Mouse (Mus musculus): Measurements from ENCODE around the gene Cers3. TPM values are rescaled to one million over a fixed set of nuclear protein-coding genes. Genes with fewer than 3 reads are reported as not detected.

Gene Cers3
- total RNA-seq (2017), result 0.25 TPM in 1 of 2 replicates, not detected in the other

DNA sequence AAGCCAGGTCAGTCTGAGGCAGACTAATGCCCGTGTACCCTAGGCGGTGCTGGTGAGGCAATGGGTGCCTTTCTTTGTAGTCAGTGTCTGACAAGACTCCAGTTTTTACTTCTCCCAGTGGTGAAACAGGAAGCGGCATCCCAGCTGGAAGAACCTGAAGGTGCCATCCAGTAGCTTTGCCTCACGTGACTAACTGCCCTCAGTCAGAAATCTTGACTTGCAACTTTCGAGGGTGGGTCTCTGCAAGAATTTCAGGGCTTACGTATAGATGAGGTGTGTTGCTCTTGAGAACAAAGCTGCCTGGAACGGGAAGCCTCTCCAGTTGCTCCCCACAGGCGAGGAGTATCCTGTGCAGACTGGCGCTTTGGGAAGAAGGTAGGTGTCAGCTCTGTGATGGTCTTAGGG lies at the start of gene Cers3:
Cers3 (plus strand) TSS at position 128 of the 405 bp plus-strand sequence.
- ATAC-seq (ENCODE audit: extremely low read depth, insufficient number of reproducible peaks, low FRiP score, poor library complexity, severe bottlenecking), result no peak

DNA sequence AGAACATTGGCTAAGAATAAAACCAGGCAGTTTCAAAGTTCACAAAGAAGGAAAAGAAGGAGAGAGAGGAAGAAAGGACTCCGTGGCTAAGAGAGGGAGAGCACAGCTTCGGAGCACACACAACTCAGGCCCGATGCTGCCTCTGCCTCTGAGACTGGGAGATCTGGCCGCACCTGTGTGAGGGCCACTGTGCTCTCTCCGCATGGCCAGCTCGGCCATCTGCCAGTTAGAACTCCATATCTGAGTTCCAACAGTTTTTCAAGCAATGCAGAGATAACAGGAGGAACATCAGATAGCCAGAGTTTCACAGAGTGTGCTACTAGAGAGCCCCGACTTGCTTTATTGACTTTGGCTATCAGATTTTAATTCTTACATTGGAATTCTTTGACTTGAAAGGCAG lies 48.8 kb upstream of the Cers3 start:
- no peak for ATAC-seq (ENCODE audit: extremely low read depth, insufficient number of reproducible peaks, low FRiP score, poor library complexity, severe bottlenecking)

DNA sequence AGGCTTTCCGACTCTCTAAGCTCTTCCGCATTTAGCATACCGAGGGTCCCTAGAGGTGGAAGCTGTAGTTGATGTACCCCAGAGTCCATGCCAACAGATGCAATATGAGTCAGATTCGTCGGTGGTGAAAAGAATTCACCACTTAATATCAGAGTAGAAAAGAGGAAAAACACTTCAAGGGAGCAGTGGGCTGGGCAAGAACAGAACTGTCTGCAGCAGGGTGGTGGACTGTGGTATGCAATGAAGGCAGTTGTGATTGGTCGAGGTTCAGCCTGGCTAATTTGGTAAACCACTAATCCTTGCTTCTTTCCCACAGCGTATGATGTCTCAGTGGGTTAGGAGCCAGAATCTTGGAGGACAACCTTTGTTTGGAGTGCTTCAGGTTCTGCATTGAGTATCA lies 40.6 kb upstream of the Cers3 start:
- ATAC-seq (ENCODE audit: extremely low read depth, insufficient number of reproducible peaks, low FRiP score, poor library complexity, severe bottlenecking), result no peak

DNA sequence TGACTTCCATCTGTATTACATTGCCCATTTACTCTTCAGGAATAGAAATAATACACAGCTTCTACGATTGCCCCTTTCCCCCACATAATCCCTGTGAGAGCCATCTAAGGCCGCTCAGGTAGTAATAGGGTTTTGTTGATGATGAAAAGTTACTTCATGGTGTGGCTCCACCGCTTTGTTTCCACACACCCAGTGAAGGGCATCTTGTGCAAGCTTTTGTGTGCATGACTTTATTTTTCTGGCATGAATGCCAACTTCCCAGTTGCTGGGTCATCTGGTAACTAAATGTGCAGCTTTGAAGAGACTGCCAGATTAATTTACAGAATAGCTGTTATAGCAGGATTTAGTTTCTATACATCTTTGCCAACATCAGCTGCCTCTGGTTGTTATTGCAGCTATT lies 38.7 kb upstream of the Cers3 start:
- peak; percentile 61 for ATAC-seq (ENCODE audit: extremely low read depth, insufficient number of reproducible peaks, low FRiP score, poor library complexity, severe bottlenecking)

DNA sequence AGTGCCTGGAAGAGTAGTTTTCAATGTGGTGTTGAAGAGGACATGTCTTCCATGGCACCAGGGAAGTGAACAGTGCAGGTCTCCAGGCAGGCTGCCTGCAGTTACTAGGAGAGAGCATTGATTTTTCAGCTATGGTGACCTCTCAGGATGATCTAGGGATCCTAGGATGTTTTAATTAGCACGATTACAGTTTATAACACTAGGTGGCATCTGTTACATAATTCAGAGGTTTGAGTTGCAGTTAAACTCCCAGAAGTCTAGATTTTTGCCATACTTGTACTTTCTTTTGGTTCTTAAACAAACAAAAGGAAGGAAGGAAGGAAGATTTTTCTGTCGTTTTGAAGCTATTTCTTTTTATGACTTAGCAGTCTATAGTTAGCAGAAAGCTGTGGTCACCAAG lies 32.1 kb upstream of the Cers3 start:
- no peak for ATAC-seq (ENCODE audit: extremely low read depth, insufficient number of reproducible peaks, low FRiP score, poor library complexity, severe bottlenecking)

DNA sequence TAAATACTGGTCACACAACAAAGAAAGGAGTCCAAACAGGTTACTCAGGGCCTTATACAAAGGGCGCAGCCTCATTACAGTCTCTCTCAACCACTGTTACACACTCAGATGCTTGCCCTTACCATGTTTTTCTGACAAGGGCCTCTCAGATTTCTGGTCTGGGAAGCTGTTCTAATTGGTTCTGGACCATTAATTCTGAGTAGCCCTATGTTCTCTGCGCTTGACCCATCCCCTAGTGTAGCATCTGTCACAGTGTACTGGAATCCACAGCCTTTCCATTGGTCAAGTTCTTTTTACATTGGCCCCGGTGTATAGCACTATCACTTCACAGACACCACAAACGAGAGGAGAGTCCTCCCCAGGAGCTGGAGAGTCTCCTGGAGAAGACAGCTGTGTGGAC lies 18.8 kb upstream of the Cers3 start:
- no peak for ATAC-seq (ENCODE audit: extremely low read depth, insufficient number of reproducible peaks, low FRiP score, poor library complexity, severe bottlenecking)

DNA sequence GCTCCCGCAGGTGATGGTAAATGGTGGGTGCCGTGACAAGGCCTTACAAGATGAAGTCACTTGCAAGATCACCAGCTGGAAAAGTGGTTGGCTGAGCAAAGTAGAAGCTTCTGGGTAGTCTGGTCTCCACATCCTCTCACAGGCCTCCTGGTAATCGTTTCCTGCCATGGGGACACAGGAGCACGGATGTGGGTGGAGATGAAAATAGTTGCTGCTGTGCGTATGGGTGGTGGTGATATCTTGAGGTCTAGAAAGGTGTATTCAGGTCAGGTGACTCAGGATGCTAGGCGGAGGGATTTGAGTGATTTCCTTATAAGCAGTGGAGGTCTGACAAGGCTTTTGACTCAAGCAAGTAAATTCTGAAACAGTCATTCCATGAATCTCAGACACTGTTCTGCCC lies 18.4 kb upstream of the Cers3 start:
- ATAC-seq (ENCODE audit: extremely low read depth, insufficient number of reproducible peaks, low FRiP score, poor library complexity, severe bottlenecking), result no peak

DNA sequence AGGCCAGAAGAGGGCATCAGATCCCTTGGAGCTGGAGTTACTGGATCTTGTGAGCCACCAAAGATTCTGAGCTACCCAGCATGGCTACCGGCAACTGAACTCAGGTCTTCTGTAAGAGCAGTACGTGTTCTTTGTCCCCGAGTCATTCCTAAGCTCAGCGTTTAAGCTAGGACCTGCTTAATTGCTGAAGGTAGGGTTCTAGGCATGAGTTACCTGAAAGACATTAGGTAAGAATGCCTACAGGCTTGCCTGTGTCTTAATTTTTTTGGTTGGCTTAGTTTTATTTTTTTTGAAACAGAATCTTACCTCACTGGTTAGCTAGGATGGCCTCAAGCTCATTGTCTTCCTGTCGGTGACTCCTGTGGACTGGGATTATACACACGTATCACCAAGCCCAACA lies 15.2 kb upstream of the Cers3 start:
- no peak for ATAC-seq (ENCODE audit: extremely low read depth, insufficient number of reproducible peaks, low FRiP score, poor library complexity, severe bottlenecking)

DNA sequence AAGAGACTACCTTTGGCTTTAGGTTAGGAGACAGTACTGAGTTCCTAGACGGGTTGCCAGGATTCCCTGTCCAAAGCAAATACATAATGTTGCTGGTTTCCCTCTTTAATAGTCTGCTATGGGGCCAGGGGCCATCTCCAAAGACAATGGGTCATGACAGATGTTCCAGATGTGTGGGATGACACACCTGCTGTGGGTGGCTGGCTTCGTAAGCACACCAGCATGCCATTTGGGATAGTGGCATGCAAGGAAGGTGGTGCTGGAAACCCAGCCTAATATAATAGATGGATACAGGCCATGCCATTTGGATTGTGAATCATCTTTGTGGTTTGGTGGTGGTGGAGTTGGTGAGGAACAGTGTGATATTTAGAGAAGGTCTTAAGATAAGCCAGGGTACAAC lies 14.1 kb upstream of the Cers3 start:
- no peak for ATAC-seq (ENCODE audit: extremely low read depth, insufficient number of reproducible peaks, low FRiP score, poor library complexity, severe bottlenecking)

DNA sequence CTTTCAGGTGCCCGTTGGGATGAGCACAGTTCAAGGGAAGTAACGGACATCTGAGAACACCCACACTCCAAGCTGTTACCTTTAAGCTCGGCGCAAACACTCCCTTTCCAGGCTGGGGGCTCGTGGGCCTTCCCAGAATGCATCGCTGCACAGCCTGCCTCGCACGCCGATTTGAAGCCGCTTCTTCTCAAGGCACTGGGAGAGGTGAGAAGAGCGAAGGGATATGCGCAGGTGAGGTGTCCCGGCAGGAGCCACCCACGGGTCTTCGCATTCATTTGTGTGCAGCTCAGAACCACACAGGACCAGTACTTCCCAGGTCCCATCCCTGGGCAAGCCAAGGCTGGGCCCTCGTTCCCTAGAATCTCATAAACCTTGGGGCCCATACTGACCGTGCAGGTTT lies 9.9 kb upstream of the Cers3 start:
- no peak for ATAC-seq (ENCODE audit: extremely low read depth, insufficient number of reproducible peaks, low FRiP score, poor library complexity, severe bottlenecking)

DNA sequence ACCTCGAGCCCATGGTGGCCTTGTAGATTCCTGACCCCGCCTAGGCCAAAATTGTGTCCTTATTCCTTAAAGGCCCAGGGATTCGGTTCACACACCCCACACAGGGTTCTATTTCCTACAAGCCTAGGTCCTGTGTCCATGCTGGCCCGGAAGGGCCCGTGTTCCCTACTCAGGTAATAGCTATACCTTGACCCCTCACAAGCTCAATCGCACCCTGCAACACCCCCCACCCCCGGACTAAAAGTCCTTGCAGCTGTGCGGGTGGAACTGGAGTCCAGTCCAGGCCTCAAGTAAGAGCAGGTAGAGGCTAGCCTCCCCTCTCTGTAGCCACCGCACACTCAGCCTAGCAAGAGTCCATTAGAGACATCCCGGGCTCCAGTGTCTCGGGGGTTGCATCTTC lies 9.4 kb upstream of the Cers3 start:
- no peak for ATAC-seq (ENCODE audit: extremely low read depth, insufficient number of reproducible peaks, low FRiP score, poor library complexity, severe bottlenecking)

DNA sequence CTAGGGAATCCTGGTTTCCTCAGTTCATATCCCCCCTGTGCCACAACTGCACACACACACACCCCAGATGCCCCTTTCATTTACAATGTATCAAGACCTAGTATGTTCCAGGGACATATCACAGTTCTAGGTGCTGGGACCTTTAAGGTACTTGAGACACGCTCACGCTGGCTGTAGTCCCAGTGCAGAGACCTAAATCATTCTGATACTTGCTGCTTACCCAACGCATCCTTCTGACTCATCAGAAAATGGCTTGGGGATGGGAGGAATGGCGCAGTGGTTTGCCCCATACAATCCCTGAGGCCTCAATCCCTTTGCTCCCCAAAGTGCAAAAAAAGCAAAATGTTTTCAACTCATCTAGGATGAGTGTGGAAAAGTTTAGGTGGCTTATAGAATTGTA lies 8.8 kb upstream of the Cers3 start:
- no peak for ATAC-seq (ENCODE audit: extremely low read depth, insufficient number of reproducible peaks, low FRiP score, poor library complexity, severe bottlenecking)

DNA sequence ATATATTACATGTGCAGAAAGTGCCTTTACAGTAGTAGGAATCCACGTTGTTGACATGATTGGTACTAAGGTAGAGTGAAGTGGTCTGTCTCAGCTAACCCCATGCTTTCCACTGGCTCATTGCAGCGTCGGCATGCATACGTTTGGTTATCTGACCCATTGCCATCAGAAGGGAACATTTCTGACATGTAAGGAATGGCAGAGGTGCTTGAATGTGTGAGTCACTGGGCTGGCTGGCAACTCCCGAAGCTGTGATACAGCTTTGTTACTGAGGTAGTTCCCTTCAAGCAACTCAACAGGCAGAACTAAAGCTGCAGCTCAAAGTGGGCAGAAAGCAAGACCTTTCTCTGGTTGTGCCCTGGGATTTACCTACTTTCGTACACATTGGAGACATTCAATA lies 8.3 kb upstream of the Cers3 start:
- no peak for ATAC-seq (ENCODE audit: extremely low read depth, insufficient number of reproducible peaks, low FRiP score, poor library complexity, severe bottlenecking)

DNA sequence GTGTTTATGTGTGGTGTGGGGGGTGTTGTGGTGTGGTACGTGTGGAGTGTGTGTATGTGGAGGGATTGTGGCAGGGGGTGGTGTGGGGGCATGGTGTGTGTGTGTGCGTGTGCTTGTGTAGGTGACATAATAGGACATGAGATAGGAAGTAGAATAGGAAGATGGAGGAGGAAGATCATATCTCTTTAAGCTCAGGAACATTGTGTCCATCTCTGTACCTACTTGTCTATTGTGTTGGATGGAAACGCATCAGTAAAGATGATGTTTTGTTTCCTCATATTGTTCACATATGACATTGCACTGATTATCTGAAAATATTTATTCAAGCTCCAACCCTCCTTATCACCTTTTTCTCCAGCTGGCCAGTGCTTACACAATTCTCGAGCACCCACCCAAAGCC lies 5.9 kb upstream of the Cers3 start:
- ATAC-seq (ENCODE audit: extremely low read depth, insufficient number of reproducible peaks, low FRiP score, poor library complexity, severe bottlenecking), result no peak

DNA sequence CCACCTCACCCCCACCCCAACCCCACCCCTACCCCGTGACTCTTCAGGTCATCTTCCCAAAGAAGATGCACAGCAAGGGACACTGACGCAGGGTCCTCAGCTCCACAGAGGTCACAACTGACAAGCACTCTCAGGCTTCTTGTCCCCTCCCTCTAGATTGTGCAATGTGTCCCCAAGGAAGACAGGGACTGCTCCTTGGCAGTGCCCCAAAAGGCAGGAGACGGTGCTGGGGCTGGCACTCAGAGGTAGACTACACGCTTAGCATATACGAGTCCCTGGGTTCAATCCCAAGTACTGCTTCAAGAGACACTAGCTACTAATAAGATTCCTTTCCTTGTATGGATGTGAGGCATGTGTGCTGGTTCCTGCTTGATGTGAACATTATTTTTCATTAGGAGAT lies 2.3 kb upstream of the Cers3 start:
- ATAC-seq (ENCODE audit: extremely low read depth, insufficient number of reproducible peaks, low FRiP score, poor library complexity, severe bottlenecking), result no peak

DNA sequence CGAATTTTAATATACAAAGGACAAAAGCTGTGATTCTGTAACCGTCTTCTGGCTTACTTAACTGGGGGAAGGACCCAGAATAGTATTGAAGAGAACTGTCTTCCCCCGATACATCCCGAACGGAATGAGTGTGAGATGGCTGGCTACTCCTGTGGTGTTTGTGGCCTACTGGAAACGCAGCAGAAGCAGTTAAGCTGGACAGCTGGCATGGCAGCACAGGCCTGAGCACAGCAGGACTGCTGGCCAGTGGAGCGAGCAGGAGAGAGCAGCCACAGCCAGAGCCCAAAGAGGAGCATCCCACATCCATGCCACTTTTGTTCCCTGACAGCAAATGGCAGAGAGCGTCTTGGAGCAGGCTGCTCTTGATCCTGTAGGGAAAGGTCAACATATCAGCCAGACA lies 1.9 kb upstream of the Cers3 start:
- no peak for ATAC-seq (ENCODE audit: extremely low read depth, insufficient number of reproducible peaks, low FRiP score, poor library complexity, severe bottlenecking)

DNA sequence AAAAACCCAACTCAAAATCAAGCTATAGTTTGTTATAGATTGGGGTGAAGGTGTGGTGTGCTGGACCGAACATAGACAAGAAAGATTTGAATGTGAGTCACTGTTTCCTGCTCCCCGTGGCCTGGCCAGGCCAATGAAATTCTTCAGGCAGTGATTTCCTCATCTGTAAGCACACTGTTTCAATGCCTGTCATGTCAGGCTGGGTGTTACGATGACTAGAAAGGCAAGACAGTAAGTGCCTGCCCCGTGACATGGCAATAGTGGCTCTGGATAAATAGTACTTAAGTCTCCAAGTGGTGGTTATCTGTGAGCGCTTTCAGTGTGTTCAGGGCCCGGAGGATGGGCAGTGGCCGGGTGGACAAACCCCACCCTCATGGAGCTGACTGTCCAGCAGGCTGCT lies 3.7 kb downstream of the Cers3 start:
- peak; percentile 58; the same call in 1 of the 2 replicates for ATAC-seq (ENCODE audit: extremely low read depth, insufficient number of reproducible peaks, low FRiP score, poor library complexity, severe bottlenecking)

DNA sequence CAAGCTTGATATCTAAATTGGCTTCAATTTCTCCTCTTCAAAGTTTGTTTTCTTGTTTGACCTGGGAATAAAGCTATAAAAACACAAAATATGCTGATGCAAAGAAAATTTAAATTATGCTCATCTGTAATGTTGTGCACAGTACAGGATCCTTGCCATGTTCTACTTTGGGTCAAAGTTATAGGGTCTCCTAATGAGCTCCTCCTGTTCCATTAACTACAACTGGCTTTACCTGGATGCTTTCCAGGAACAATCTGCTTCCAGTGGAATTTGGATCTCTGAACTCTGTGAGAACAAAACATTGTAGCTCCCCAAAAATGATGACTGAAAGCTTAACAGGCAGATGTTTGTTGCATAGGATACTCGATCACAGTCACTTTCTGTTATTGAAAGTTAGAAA lies 6.7 kb downstream of the Cers3 start:
- no peak for ATAC-seq (ENCODE audit: extremely low read depth, insufficient number of reproducible peaks, low FRiP score, poor library complexity, severe bottlenecking)

DNA sequence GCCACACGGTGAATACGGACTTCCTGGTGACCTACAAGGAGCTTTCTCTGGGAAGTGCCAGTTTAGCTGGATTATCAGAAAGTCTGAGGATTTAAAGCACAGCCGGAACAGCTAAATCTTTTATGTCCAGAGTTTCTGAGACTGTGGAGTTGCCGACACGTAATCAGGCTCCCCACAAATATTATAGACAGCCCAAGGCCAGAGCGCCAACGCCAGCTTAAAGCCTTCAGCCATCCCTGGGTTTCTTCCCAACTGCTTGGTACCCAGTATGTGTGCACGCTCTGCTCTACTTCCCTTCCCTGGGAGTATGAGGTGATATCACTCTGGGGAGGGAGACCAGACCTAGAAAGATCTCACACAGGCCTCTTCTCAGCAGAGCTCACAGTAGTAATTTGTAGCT lies 10.5 kb downstream of the Cers3 start:
- ATAC-seq (ENCODE audit: extremely low read depth, insufficient number of reproducible peaks, low FRiP score, poor library complexity, severe bottlenecking), result no peak

DNA sequence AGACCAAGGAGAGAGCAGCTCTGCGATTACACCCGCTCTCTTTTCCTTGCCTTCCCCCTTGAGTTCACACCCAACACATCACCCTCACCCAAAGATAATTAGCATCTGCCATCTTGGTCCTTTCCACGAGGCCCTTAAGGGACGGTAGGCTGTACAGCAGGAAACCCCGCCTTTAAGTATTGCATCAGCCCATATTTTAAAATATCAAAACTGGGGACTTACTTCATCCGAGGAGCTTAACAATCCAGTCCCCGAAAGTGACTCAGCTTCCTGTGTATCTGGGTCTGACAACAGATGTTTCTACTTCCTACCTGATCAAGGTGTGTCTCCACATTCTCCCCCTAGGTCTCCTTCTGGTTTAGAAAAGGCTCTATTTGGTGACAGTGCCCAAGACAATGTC lies 12.3 kb downstream of the Cers3 start:
- no peak for ATAC-seq (ENCODE audit: extremely low read depth, insufficient number of reproducible peaks, low FRiP score, poor library complexity, severe bottlenecking)

DNA sequence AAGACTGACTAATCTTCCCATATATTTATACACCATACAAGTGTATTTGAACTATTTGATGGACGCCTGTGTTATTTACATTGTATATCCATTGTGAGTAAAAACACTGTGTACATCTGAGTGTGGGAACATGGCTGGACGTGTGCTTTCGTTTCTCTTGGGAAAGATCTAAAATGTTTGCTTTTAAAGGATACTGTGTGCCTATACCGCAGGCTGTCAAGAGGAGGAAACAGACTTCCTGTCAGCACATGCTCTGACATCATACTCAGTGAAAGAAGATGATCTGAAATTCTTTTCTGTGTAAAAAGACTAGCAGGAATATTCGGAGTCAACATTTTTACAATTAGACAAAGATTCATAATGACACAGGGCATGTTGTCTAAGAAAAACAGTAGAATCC lies 26.6 kb downstream of the Cers3 start:
- no peak for ATAC-seq (ENCODE audit: extremely low read depth, insufficient number of reproducible peaks, low FRiP score, poor library complexity, severe bottlenecking)

DNA sequence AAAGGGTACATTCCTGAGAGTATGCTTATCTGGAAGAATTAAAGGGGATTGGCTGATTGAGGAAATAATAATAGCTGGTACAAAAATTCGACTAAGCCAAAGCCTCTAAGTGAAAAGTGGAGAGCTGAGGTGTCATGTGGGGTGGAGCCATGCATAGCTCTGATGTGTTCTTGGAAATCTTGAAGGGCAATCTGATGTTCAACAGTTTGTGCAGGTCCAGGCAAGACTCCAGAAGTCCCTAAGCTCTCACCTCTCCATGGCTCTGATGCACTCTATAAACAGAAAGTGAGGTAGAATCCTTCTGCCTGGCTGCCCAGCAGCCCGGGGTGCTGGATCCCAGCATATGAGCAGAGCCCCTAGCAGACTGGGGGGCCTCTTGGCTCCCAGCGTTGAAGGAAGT lies 27.4 kb downstream of the Cers3 start:
- no peak for ATAC-seq (ENCODE audit: extremely low read depth, insufficient number of reproducible peaks, low FRiP score, poor library complexity, severe bottlenecking)
